33 mouse cellular contexts compared by ENCODE assay signal in the genomic region with DNA sequence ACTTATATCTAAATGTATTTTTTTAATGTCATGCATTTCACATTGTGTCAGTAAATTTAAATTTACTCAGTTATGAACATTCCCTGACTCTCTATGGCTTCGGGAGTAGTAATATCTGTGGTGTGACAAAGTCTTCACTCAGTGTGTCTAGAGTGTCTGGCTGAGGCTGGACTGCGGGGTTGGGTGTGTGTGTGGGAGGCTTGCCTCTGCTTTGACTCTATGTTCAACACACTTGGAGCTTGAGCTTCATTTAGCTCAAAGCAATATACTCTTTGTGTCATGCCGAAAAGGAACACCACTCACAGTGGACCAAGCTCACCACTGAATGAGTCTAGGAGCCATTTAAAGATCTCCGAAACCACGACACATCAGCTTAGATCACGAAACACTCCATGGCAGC.
"Had no signal": no experiment of that assay in that cellular context is flagged by ENCODE, and none has a peak within 500 bp of the region (broad histone marks: within the 10 kb centered on the region; RNA-seq: fewer than 3 reads in every experiment).

No protein-coding gene starts in this region.

- ATAC-seq: hindbrain, embryonic 16.5 days; hindbrain, postnatal 0 days; inflammation-experienced regulatory T-cells, adult 6 months; intestine, embryonic 15.5 days; intestine, embryonic 16.5 days; intestine, postnatal 0 days had no signal

- H3K9me3 ChIP-seq: heart, embryonic 12.5 days; heart, embryonic 13.5 days; heart, embryonic 15.5 days; hindbrain, embryonic 10.5 days; hindbrain, embryonic 12.5 days; hindbrain, embryonic 13.5 days; hindbrain, embryonic 15.5 days; intestine, embryonic 15.5 days; kidney, embryonic 15.5 days had no signal

- DNase-seq: heart, postnatal 10 days; heart, postnatal 36 days; heart, postnatal 4 days; kidney, adult 11 months; kidney, adult 18-20 months; kidney, adult 2 months; kidney, adult 8-10 months; kidney, adult 9 months; kidney, postnatal 10 days; kidney, postnatal 14 days; kidney, postnatal 36 days; kidney, postnatal 4 days; layer of hippocampus, adult 9-11 months; layer of hippocampus, postnatal 36 days had no signal

- H3K4me2 ChIP-seq: heart, embryonic 11.5 days; heart, embryonic 12.5 days; heart, embryonic 13.5 days; heart, embryonic 15.5 days; hindbrain, embryonic 12.5 days; hindbrain, embryonic 13.5 days; hindbrain, embryonic 14.5 days; hindbrain, embryonic 15.5 days; intestine, embryonic 15.5 days; kidney, embryonic 15.5 days had no signal

- H3K27ac ChIP-seq: heart, embryonic 13.5 days; heart, embryonic 15.5 days; hindbrain, embryonic 10.5 days; hindbrain, embryonic 12.5 days; hindbrain, embryonic 13.5 days; hindbrain, embryonic 14.5 days; hindbrain, embryonic 15.5 days; hindbrain, postnatal 0 days; intestine, embryonic 15.5 days; kidney, embryonic 15.5 days; kidney, postnatal 0 days; layer of hippocampus, adult 2 months; left cerebral cortex, adult 2 months had no signal

- H3K9ac ChIP-seq: heart, embryonic 12.5 days; heart, embryonic 13.5 days; heart, embryonic 15.5 days; hindbrain, embryonic 12.5 days; hindbrain, embryonic 13.5 days; hindbrain, embryonic 14.5 days; hindbrain, embryonic 15.5 days; intestine, embryonic 15.5 days; kidney, embryonic 15.5 days had no signal

- H3K27me3 ChIP-seq: heart, embryonic 12.5 days; heart, embryonic 13.5 days; heart, embryonic 15.5 days; hindbrain, embryonic 12.5 days; hindbrain, embryonic 15.5 days; intestine, embryonic 15.5 days; kidney, embryonic 15.5 days had no signal

- H3K36me3 ChIP-seq: heart, embryonic 12.5 days; heart, embryonic 13.5 days; heart, embryonic 15.5 days; hindbrain, embryonic 10.5 days; hindbrain, embryonic 12.5 days; hindbrain, embryonic 13.5 days; hindbrain, embryonic 15.5 days; intestine, embryonic 15.5 days; kidney, embryonic 15.5 days had no signal

- H3K4me3 ChIP-seq: heart, embryonic 12.5 days; heart, embryonic 13.5 days; heart, embryonic 15.5 days; hindbrain, embryonic 10.5 days; hindbrain, embryonic 12.5 days; hindbrain, embryonic 13.5 days; hindbrain, embryonic 15.5 days; intestine, embryonic 15.5 days; kidney, embryonic 15.5 days; layer of hippocampus, adult 2 months; left cerebral cortex, adult 2 months had no signal

- H3K4me1 ChIP-seq: heart, embryonic 15.5 days; intestine, embryonic 15.5 days had no signal
